Mouse (Mus musculus) thymus, postnatal 14 days (tissue): ENCODE data around the gene Nhsl1.

Experiments
- DNase-seq: peaks from one replicate; pipeline ENCODE4 v3.0.0; 2021

Nhsl1 gene

GRCm38 (mm10) chr10:18318916-18319481 is at the start of gene Nhsl1:
Nhsl1 (plus strand) TSS chr10:18318985.
- DNase-seq = peak; percentile 72

DNA sequence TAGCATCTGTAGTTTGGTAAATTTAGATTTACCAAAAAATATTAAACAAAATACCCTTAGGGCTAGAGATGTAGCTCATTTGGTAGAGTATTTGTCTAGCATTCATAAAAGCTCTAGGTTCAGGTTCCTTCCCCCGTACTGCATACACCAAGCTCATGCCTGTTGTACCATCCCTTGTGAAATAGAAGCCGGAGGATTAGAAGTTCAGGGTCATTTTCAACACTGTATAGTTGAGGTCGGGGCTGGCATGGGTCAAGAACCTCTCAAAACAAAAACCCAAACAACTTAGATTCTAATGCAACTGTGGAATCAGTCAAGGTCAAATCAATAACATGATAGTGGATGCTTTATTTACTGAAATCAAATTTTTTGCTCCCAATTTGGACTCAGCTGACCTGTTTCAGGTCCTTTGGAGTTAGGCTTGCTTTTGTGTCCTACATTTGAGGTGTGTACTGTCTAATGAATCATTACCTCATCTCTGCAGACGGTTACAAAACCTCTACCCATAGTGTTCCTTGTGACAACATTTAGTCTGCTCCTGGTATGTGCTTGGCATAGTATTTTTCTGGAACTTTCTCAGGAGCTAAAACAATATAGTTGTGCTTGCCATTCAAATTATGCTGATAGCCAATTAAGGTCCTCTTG is 42.6 kb upstream of the Nhsl1 start:
- DNase-seq = no peak

GRCm38 (mm10) chr10:18283991-18284390 is 34.8 kb upstream of the Nhsl1 start:
- DNase-seq = no peak

GRCm38 (mm10) chr10:18289512-18289911 is 29.3 kb upstream of the Nhsl1 start:
- no peak for DNase-seq

GRCm38 (mm10) chr10:18305106-18305505 is 13.7 kb upstream of the Nhsl1 start:
- DNase-seq = no peak

DNA sequence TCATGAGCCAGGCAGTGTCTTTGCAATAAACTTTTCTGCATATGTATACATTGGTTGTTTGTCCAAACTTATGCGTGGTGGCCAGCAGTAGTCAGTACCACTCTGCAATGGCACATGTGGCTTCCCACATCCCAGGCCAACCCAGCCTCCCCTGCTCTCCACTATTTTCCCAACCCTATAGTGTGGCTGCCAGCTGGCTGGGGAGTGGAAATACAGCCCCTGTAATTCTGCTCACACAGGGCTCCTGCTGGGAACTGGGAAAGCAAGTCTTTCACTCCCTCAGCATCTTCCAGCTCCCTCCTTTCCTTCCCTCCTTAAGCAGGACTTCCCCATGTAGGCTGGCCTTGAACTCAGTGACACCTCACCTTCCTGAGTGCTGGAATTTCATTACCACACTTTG is 3.7 kb upstream of the Nhsl1 start:
- no peak for DNase-seq

DNA sequence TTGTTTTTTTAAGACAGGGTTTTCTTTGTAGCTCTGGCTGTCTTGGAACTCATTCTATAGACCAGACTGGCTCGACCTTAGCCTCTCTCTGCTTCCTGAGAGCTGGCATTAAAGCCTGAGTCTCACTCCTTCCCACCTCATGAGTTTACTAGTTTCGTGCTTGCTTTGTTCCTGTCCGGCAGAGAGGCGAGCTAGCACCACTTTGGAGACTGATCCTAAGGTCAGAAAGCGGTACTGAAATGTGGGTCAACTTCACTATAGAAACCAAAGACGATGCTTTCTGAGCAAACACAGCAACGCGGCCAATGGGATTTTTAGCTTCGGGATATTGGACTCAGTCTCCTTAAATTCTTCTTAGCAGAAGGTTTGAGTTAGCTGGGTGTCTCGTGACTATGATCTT is 1.3 kb upstream of the Nhsl1 start:
- DNase-seq = no peak

DNA sequence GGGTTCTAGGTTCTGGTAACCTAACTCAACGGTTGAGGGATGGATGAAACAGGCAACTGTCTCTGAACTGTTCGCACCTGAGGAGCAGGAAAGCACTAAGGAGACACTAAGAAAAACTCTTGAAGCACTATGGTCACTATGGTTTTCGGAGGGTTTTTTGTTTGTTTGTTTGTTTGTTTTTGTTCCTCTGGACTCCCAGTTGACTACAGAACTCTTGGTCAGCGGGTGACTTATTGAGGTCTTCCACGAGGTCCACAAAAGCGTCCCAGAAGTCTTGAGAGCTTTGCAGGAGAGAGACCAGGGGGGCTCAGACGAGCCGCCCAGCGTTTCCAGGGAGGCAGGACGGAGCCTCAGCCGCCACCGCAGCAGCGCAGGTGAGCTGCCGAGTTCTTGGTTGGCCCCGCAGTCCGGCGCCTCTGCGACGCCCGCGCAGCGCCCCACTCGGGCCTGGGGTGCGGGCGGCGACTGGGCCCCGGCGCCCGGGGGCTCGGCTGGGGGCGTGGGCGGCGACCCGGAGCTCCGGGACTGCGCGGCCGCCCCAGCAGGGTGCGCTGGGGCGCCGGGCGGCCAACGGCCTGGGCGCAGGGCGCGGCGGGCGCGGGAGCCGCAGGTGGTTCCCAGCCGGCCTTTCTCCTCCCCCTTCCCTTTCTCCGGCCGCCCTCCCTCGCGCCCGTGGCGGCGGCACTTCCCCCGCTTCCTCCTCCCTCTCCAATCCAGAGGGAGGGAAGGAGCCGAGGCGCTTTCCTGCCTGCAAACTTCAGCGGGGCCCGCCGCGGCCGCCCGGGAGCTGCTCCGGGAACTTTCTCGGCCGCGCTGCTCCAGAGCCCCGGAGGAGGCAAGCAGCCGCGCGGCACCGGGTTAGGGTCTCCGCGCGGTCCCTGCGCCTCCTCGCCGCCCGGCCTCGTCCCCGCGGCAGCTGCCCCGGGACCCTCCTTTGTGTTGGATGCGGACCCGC is 547 bp upstream of the Nhsl1 start:
- DNase-seq = peak; percentile 48

DNA sequence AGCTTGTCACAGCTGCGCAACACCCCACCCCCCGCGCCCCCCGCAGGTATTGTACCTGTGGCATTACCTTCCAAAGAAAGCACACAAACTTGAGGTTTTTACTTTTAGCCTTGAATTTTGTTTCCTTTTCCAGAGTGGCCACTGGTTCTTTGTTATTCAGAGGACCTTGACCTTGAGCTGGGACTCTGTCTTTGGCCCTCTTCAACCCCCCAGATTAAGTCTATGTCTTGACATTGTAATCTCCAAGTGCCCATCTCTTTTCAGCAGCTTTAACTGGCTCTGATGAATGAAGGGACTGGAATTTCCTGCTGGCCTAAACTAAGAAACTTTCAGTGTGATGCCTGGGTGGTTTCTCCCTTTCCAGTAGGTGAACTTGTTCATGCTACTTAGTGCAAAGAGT is 906 bp downstream of the Nhsl1 start:
- DNase-seq = no peak

GRCm38 (mm10) chr10:18321861-18322260 is 3.1 kb downstream of the Nhsl1 start:
- no peak for DNase-seq

DNA sequence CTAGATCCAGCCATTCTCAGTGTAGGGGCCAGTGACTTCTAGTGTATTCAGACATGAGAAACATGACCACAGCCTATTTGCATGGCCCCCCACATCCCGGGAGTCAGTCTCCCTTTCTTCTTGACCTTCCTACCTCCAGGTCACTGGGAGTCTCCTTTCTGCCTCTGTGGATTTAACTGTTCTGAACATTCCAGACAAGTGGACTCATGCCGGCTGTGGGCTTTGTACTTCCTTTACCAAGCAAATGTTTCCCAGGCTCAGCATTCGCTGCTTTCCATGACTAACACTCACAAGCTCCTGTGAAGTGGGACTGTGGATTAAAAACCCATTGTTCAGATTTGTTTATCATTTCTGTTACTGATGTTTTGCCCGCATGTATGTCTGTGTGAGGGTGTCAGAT is 4.9 kb downstream of the Nhsl1 start:
- no peak for DNase-seq

- DNase-seq = no peak
Measured at GRCm38 (mm10) chr10:18328331-18328908, 9.6 kb downstream of the Nhsl1 start.

DNA sequence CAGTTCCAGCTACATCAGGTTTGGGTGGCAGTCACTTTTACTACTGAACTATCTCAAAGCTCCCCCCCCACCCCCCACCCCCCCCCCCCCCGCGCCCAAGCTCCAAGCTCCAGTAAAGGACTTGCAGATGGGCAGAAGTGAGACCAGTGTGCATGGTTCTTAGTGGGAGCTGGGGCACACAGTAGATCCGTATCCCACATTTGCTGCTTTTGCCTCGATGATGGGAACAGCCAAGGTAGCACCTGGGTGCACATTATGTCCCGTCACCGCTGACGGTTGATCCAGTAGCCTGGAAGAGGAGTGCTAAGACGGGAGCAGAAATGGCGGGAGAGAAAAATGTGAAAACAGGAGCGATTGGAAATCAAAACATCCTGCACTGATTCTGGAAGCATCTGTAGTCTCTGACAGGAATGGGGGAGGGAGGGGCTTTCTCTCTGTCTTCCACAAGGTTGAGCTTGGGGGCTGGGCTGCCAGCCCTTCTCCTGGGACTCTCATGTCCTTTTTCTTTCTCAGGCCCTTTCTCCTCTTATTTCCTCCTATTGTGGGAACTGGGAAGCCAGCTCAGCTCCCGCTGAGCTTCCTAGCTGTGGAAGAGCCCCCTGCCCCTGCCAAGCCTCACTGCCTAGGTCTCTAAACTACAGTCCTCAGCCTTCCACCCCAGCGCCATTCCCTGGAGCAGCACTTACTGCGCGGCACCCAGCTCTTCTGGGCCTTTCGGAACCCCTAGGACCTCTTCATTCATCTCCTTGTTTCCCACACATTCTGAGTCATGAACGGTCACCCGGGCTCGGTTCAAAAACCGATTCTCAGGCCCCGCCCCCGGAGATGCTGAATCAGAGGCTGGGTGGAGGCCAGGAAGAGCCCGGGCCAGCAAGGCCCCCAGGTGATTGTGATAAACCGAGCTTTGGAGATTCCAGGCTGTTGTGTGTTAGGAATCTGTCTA is 10.6 kb downstream of the Nhsl1 start:
- DNase-seq = no peak

- DNase-seq = no peak
Measured at GRCm38 (mm10) chr10:18330445-18330844, 11.7 kb downstream of the Nhsl1 start.

DNA sequence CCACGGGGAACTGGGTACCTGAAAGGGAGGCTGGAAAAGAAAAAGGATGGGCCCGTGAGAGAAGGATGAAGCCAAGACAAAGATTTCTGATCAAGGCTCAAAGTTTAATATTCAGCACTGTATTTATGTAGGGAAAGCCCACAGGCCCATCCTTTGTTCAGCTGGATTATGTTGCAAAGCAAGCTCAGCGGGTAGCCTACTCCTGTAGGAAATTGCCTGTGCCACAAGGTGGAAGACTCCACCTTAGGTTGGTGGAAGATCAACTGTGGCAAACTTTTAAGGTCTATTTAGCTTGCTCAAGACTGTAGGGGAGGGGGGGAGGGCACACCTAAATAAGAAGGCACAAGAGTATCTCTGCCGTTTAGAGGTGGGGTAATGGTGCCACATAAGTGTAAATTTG is 14.8 kb downstream of the Nhsl1 start:
- no peak for DNase-seq

GRCm38 (mm10) chr10:18334176-18334575 is 15.4 kb downstream of the Nhsl1 start:
- no peak for DNase-seq

GRCm38 (mm10) chr10:18334734-18335133 is 15.9 kb downstream of the Nhsl1 start:
- no peak for DNase-seq

GRCm38 (mm10) chr10:18337725-18338124 is 18.9 kb downstream of the Nhsl1 start:
- DNase-seq = no peak

DNA sequence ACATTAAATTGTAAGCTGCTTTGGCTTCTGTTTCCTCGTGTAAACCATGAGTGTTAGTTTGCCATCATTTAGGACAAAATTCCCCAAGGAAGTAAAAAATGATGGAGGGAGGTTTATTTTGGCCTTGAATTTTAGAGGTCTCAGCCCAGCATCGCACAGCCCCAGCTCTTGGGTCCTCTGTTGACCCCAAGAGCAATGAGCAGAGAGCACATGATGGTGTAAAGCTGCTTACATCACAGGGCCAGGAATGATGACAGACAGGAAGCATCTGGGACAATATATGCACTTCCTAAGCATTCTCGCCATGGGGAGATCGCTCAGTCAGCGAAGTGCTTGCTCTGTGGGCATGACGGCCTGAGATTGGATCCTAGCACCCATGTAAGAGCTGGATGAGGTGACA is 20.6 kb downstream of the Nhsl1 start:
- no peak for DNase-seq

DNA sequence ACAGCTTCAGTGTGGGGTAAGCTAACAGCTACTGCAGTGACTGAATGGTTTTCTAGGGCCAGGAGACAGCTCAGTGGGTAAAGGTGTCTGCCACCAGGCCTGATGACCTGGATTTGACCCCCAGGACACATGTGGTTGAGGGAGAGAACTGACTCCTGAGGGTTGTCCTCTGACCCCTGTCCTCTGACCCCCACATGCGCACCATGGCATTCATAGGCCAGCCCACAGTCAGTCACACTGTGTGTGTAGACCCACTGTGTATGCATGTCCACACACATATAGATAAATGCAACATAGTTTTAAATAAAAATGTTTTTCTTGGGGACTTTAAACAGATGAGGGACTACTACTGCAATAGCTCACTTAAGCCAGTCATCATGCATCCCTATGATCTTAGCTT is 22.1 kb downstream of the Nhsl1 start:
- no peak for DNase-seq

GRCm38 (mm10) chr10:18341444-18342196 is 22.8 kb downstream of the Nhsl1 start:
- no peak for DNase-seq

DNA sequence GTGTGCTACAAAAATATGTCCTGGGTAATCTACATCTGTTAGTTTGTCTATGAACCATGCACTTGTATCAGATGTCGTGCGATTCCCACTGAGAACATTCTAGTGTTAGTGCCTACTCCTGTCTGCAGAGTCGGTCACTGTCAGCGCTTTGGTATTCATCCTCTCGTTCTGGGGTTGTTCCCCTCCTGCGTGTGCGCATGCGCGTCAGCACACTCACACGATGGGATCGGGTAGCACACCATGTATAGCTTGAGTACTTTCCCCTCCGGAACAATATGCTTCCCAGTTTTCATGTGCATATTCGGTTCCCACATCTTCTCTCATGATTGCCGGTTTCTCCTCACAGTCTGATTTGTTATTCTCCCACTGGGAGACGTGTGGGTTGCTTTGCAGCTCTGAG is 28.4 kb downstream of the Nhsl1 start:
- DNase-seq = no peak
